Mouse (Mus musculus) forebrain, embryonic 13.5 days (tissue): ENCODE results near the gene Smr2. TPM values are rescaled to one million over a fixed set of nuclear protein-coding genes. Genes with fewer than 3 reads are reported as not detected.
"Not testable (repeated sequence)": the region's sequence is repeated elsewhere in the genome, so short reads cannot be mapped to it uniquely, and the experiment has no call there.

Experiments used
- ATAC-seq: fragments of 200-750 bp; cut with Nextera tagmentation; 2 replicates; pipeline ENCODE4 v1.8.0; 2017
- H3K27ac ChIP-seq: fragments of 300-500 bp; sonication (generic); 2 replicates; pipeline ENCODE4 v1.5.1; 2015; ENCODE audit warnings: inconsistent platforms, mild to moderate bottlenecking, moderate library complexity
- H3K27me3 ChIP-seq: fragments of 300-500 bp; sonication (generic); 2 replicates; pipeline ENCODE4 v1.6.1; 2015; ENCODE audit warnings: mild to moderate bottlenecking, inconsistent platforms
- H3K36me3 ChIP-seq: fragments of 300-500 bp; sonication (generic); 2 replicates; pipeline ENCODE4 v1.6.1; 2015; ENCODE audit warnings: mild to moderate bottlenecking, inconsistent platforms; ENCODE audit not compliant: poor library complexity, severe bottlenecking
- H3K4me1 ChIP-seq: fragments of 300-500 bp; sonication (generic); 2 replicates; pipeline ENCODE4 v1.6.1; 2015; ENCODE audit warnings: inconsistent platforms
- H3K4me2 ChIP-seq: fragments of 300-500 bp; sonication (generic); 2 replicates; pipeline ENCODE4 v1.6.1; 2015; ENCODE audit warnings: inconsistent platforms, mild to moderate bottlenecking, moderate library complexity
- H3K4me3 ChIP-seq: fragments of 300-500 bp; sonication (generic); 2 replicates; pipeline ENCODE4 v1.5.1; 2015; ENCODE audit warnings: mild to moderate bottlenecking, inconsistent platforms
- H3K9ac ChIP-seq: fragments of 300-500 bp; sonication (generic); 2 replicates; pipeline ENCODE4 v1.6.1; 2015; ENCODE audit warnings: mild to moderate bottlenecking, inconsistent platforms
- H3K9me3 ChIP-seq: fragments of 300-500 bp; sonication (generic); replicated peaks from 2 replicates; pipeline ENCODE4 v1.6.1; 2016; ENCODE audit warnings: inconsistent platforms
- WGBS: fragments of 180-500 bp; shearing (Covaris S2); methylation state at CpG from one replicate; pipeline ENCODE4 v1.1.7; 2015; 5-methylcytosine and 5-hydroxymethylcytosine counted together
- polyA plus RNA-seq: library from polyadenylated mRNA; unstranded; fragments of >200 nt; fragmentation: Nextera tagmentation; extraction: Ambion mirVana; gene quantifications from 2 replicates; pipeline ENCODE4 v1.2.1, GENCODE M21; 2015

The Smr2 gene
- polyA plus RNA-seq: not detected in 2 replicates

DNA sequence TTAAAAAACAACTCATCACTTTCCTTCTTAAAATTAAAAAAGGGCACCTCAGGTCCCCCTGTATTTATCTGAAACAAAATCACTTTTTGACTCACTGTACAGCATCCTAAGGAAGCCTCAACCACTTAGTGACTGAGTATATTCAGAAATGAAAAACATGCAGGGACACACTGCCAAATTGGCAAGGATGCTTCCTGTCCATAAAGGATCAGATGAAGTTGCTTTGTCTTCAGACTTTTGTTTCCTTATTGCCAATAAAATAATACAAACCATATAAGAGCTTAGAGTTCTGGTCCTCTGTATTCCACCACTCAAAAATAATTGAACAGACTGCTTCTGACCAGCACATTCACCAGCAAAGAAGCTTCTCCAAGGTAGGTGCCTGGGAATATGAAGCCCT is at the start of gene Smr2:
Gene Smr2, plus strand, starts transcription at position 301 of the 400 bp plus-strand sequence.
- not testable (repeated sequence) for H3K27ac ChIP-seq, H3K9ac ChIP-seq, H3K4me2 ChIP-seq, ATAC-seq, H3K4me1 ChIP-seq, H3K4me3 ChIP-seq, H3K36me3 ChIP-seq, H3K9me3 ChIP-seq, H3K27me3 ChIP-seq

DNA sequence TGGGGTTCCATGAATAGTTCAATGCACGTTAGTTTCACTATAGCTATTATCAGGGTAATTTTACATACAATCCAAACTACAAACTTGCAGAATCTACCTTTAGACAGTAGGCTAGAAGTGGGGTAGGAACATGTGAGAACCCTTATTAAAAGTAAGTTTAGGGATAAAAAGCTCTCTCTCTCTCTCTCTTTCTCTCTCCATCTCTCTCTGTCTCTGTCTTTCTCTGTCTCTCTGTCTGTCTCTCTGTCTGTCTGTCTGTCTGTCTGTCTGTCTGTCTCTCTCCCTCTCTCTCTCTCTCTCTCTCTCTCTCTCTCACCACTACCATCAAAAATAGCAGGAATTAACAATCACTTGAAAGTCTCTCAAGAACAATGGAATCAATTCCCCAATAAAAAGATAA is 25.1 kb downstream of the Smr2 start, which contains the start of gene Gm11116:
Gene Gm11116, minus strand, starts transcription at position 101 of the 400 bp plus-strand sequence.
- no peaks in the 10 kb centered on the region for H3K9me3 ChIP-seq
- no peak within 1 kb of the TSS for H3K9ac ChIP-seq
- H3K27me3 ChIP-seq: no peaks in the 10 kb centered on the region
- ATAC-seq: no peak
- no peaks in the 10 kb centered on the region for H3K36me3 ChIP-seq
- no peak within 1 kb of the TSS for H3K4me3 ChIP-seq
- 85% methylated on average over 1 of the region's 1 CpGs for WGBS
- no peaks in the 10 kb centered on the region for H3K4me1 ChIP-seq
- H3K4me2 ChIP-seq: no peak within 1 kb of the TSS
- H3K27ac ChIP-seq: no peak within 1 kb of the TSS

DNA sequence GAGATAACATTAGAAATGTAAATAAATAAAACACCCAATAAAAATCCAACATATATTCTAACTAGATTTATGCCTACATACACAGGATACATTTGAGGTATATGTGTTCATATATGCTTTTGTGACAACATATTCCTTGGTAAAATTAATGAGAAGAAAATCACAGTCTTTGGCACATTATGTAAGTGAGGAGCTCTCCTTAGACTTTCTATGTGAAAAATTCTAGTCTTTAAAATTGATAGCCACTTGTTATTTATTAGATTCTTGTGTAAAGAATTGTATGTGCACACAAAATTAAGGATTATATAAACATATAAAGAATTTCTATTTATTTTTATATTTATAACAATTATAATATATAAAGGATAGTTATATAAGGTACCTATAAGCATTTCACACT is 67.6 kb downstream of the Smr2 start, which contains the start of gene Gm11115:
Gene Gm11115, minus strand, starts transcription at position 101 of the 400 bp plus-strand sequence.
- no peak within 1 kb of the TSS for H3K4me3 ChIP-seq
- ATAC-seq: no peak
- H3K27ac ChIP-seq: no peak within 1 kb of the TSS

More for the DNA sequence above, 67.6 kb downstream of the Smr2 start, which contains the start of gene Gm11115:
- Histone ChIP-seq H3K27me3 (no peaks in the 10 kb centered on the region), H3K9ac (no peak within 1 kb of the TSS), H3K4me1 (no peaks in the 10 kb centered on the region), H3K4me2 (no peak within 1 kb of the TSS), H3K36me3 (no peaks in the 10 kb centered on the region), H3K9me3 (no peaks in the 10 kb centered on the region)

Other genes with a start within 250 kb of the Smr2 start
- not detected in 2 replicates for gene Odam, start 201.5 kb upstream of the Smr2 start, polyA plus RNA-seq
- not detected in 2 replicates for gene Csn3, start 161.0 kb upstream of the Smr2 start, polyA plus RNA-seq
- not detected in 2 replicates for gene 2310003L06Rik, start 117.1 kb upstream of the Smr2 start, polyA plus RNA-seq
- gene Gm28434, start 117.0 kb upstream of the Smr2 start, polyA plus RNA-seq: not detected in 2 replicates
- not detected in 2 replicates for gene Cabs1, start 107.1 kb upstream of the Smr2 start, polyA plus RNA-seq
- gene Smr3a, start 84.0 kb upstream of the Smr2 start, polyA plus RNA-seq: not detected in 2 replicates
- gene Gm11116, start 25.0 kb downstream of the Smr2 start, polyA plus RNA-seq: not detected in 2 replicates
- not detected in 2 replicates for gene Gm11115, start 67.5 kb downstream of the Smr2 start, polyA plus RNA-seq
- not detected in 2 replicates for gene Gm7714, start 182.4 kb downstream of the Smr2 start, polyA plus RNA-seq
- gene Prol1, start 230.8 kb downstream of the Smr2 start, polyA plus RNA-seq: not detected in 2 replicates